Mouse (Mus musculus) leukemia stem cell, adult 10-12 weeks (primary cell): ENCODE measurements around the gene Gm13290. TPM values are rescaled to one million over a fixed set of nuclear protein-coding genes. Genes with fewer than 3 reads are reported as not detected.

Experiments
- polyA plus RNA-seq: library from polyadenylated mRNA; stranded (reverse); fragments of >175 nt; gene quantifications from 2 replicates; pipeline ENCODE4 v1.2.3, GENCODE M21; 2012; ENCODE audit warnings: low replicate concordance

Gm13290 gene
- not detected in 2 replicates for polyA plus RNA-seq

GRCm38 (mm10) chr4:88773534-88773933, at the start of gene Gm13290:
TSS of gene Gm13290 (plus strand) at chr4:88773834.

GRCm38 (mm10) chr4:88754818-88755340, 18.8 kb upstream of the Gm13290 start, which contains the start of gene Gm13271:
TSS of gene Gm13271 (plus strand) at chr4:88754868.

DNA sequence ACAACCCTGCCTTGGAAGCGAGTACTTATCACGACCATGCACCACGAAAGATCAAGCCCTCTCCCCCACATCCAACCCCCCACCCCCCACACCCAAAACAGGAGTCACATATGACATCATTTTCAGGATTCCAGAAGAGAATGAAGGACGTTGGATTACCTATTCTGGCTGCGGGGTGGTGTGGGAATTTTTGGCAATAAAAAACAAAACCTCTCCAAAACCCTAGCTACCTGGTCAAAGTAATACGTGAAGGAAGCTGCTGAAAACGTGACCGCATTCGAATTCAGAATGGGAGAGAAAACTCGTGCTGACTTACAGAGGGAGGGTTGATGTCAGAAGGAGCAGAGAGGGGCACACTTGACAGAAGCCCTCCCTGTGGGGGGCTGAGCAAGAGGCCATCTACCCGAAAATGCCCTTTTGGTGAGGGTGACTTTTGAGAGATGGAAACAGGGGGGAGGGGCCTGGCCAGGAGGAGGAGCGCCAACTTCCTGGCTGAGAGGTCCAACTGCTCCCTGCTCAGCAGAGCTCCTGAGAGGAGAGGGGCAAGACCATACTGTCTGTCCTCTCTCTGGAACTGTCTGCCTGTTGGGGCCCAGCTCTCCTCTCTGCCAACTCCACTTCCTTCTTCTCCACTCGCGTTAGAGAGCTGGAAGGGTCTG, 13.9 kb upstream of the Gm13290 start, which contains the start of gene Gm13283:
Gm13283 (plus strand) TSS at position 510 of the 659 bp plus-strand sequence.

DNA sequence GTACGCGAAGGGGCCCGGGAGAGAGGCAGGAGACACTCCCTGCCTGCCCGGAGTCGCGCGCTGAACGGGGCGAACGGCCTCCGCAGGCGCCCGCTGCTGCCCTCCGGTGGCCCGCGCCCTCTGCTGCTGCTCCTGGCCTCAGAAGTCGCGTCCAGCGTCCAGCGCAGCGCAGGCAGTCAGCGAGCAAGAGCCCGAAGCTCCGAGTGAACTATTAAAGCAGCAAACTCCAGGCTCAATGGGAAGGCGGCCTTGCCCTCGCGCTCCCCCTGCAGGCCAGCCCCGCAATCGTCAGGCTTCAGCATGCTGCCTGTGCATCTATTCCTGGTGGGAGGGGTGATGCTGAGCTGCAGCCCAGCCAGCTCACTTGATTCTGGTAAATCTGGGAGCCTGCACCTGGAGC, 3.0 kb downstream of the Gm13290 start, which contains the start of gene Gm13289:
Gm13289 (plus strand) TSS at position 301 of the 400 bp plus-strand sequence.

GRCm38 (mm10) chr4:88779550-88779949, 5.9 kb downstream of the Gm13290 start, which contains the start of gene Gm13272:
TSS of gene Gm13272 (plus strand) at chr4:88779850.

GRCm38 (mm10) chr4:88781831-88782230, 8.2 kb downstream of the Gm13290 start, which contains the start of gene Ifnz:
TSS of gene Ifnz (plus strand) at chr4:88782131.

DNA sequence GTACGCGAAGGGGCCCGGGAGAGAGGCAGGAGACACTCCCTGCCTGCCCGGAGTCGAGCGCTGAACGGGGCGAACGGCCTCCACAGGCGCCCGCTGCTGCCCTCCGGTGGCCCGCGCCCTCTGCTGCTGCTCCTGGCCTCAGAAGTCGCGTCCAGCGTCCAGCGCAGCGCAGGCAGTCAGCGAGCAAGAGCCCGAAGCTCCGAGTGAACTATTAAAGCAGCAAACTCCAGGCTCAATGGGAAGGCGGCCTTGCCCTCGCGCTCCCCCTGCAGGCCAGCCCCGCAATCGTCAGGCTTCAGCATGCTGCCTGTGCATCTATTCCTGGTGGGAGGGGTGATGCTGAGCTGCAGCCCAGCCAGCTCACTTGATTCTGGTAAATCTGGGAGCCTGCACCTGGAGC, 11.8 kb downstream of the Gm13290 start, which contains the start of gene Gm13276:
Gm13276 (plus strand) TSS at position 301 of the 400 bp plus-strand sequence.

GRCm38 (mm10) chr4:88788402-88788801, 14.8 kb downstream of the Gm13290 start, which contains the start of gene Gm13277:
TSS of gene Gm13277 (plus strand) at chr4:88788632.

DNA sequence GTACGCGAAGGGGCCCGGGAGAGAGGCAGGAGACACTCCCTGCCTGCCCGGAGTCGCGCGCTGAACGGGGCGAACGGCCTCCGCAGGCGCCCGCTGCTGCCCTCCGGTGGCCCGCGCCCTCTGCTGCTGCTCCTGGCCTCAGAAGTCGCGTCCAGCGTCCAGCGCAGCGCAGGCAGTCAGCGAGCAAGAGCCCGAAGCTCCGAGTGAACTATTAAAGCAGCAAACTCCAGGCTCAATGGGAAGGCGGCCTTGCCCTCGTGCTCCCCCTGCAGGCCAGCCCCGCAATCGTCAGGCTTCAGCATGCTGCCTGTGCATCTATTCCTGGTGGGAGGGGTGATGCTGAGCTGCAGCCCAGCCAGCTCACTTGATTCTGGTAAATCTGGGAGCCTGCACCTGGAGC, 17.6 kb downstream of the Gm13290 start, which contains the start of gene Gm13278:
Gm13278 (plus strand) TSS at position 301 of the 400 bp plus-strand sequence.

DNA sequence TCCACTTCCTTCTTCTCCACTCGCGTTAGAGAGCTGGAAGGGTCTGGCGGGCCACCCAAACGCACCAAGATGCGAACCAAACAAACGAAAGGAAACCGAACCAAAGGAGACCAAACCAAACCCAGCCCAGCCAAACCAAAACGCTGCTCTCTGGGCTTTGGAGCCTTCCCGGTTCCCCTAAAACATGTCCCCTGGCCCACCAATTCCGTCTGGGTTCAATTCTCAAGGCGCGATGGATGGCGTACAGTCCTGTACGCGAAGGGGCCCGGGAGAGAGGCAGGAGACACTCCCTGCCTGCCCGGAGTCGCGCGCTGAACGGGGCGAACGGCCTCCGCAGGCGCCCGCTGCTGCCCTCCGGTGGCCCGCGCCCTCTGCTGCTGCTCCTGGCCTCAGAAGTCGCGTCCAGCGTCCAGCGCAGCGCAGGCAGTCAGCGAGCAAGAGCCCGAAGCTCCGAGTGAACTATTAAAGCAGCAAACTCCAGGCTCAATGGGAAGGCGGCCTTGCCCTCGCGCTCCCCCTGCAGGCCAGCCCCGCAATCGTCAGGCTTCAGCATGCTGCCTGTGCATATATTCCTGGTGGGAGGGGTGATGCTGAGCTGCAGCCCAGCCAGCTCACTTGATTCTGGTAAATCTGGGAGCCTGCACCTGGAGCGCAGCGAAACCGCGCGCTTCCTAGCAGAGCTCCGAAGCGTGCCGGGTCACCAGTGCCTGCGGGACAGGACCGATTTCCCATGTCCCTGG, 20.5 kb downstream of the Gm13290 start, which contains the start of gene Gm13275:
Gm13275 (plus strand) TSS at position 552 of the 740 bp plus-strand sequence.

DNA sequence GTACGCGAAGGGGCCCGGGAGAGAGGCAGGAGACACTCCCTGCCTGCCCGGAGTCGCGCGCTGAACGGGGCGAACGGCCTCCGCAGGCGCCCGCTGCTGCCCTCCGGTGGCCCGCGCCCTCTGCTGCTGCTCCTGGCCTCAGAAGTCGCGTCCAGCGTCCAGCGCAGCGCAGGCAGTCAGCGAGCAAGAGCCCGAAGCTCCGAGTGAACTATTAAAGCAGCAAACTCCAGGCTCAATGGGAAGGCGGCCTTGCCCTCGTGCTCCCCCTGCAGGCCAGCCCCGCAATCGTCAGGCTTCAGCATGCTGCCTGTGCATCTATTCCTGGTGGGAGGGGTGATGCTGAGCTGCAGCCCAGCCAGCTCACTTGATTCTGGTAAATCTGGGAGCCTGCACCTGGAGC, 23.5 kb downstream of the Gm13290 start, which contains the start of gene Gm13279:
Gm13279 (plus strand) TSS at position 301 of the 400 bp plus-strand sequence.

GRCm38 (mm10) chr4:88799365-88799764, 25.7 kb downstream of the Gm13290 start, which contains the start of gene Gm13285:
TSS of gene Gm13285 (plus strand) at chr4:88799665.

DNA sequence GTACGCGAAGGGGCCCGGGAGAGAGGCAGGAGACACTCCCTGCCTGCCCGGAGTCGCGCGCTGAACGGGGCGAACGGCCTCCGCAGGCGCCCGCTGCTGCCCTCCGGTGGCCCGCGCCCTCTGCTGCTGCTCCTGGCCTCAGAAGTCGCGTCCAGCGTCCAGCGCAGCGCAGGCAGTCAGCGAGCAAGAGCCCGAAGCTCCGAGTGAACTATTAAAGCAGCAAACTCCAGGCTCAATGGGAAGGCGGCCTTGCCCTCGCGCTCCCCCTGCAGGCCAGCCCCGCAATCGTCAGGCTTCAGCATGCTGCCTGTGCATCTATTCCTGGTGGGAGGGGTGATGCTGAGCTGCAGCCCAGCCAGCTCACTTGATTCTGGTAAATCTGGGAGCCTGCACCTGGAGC, 29.3 kb downstream of the Gm13290 start, which contains the start of gene Gm13287:
Gm13287 (plus strand) TSS at position 301 of the 400 bp plus-strand sequence.

GRCm38 (mm10) chr4:88805231-88805630, 31.6 kb downstream of the Gm13290 start, which contains the start of gene Gm13288:
TSS of gene Gm13288 (plus strand) at chr4:88805531.

DNA sequence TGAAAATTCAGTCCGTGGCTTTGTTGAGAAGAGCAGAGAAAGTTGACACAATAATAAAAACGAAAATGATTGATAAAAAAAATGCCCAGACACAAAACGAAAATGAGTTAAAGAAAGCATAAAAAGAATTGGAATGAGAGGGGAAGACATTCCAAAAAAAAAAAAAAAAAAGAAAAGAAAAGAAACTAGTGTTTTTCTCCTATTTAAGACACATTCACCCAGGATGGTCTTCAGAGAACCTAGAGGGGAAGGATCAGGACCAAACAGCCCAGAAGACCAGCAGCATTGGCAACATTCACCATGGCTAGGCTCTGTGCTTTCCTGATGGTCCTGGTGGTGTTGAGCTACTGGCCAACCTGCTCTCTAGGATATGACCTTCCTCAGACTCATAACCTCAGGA, 42.3 kb downstream of the Gm13290 start, which contains the start of gene Ifna7:
Ifna7 (plus strand) TSS at position 301 of the 400 bp plus-strand sequence.

GRCm38 (mm10) chr4:88819659-88820058, 46.0 kb downstream of the Gm13290 start, which contains the start of gene Ifna11:
TSS of gene Ifna11 (plus strand) at chr4:88819959.

Other genes starting within 250 kb of the Gm13290 start
- gene Ifna15, start 215.6 kb upstream of the Gm13290 start, polyA plus RNA-seq = not detected in 2 replicates
- gene Ifna14, start 202.0 kb upstream of the Gm13290 start, polyA plus RNA-seq = not detected in 2 replicates
- gene Ifna9, start 181.4 kb upstream of the Gm13290 start, polyA plus RNA-seq = not detected in 2 replicates
- gene Ifna12, start 170.5 kb upstream of the Gm13290 start, polyA plus RNA-seq = not detected in 2 replicates
- gene C87499, start 139.4 kb upstream of the Gm13290 start, polyA plus RNA-seq = not detected in 2 replicates
- not detected in 2 replicates for gene Ifna13, start 129.4 kb upstream of the Gm13290 start, polyA plus RNA-seq
- gene Ifna16, start 96.9 kb upstream of the Gm13290 start, polyA plus RNA-seq = not detected in 2 replicates
- gene Ifna2, start 89.9 kb upstream of the Gm13290 start, polyA plus RNA-seq = not detected in 2 replicates
- not detected in 2 replicates for gene Ifnab, start 82.5 kb upstream of the Gm13290 start, polyA plus RNA-seq
- not detected in 2 replicates for gene Gm26566, start 52.0 kb upstream of the Gm13290 start, polyA plus RNA-seq
- gene Klhl9, start 51.4 kb upstream of the Gm13290 start, polyA plus RNA-seq = 5.7 and 6.4 TPM in 2 replicates
- not detected in 2 replicates for gene Gm13271, start 19.0 kb upstream of the Gm13290 start, polyA plus RNA-seq
- gene Gm13283, start 13.7 kb upstream of the Gm13290 start, polyA plus RNA-seq = not detected in 2 replicates
- not detected in 2 replicates for gene Gm13289, start 3.1 kb downstream of the Gm13290 start, polyA plus RNA-seq
- not detected in 2 replicates for gene Gm13272, start 6.0 kb downstream of the Gm13290 start, polyA plus RNA-seq
- gene Ifnz, start 8.3 kb downstream of the Gm13290 start, polyA plus RNA-seq = not detected in 2 replicates
- gene Gm13276, start 11.9 kb downstream of the Gm13290 start, polyA plus RNA-seq = not detected in 2 replicates
- not detected in 2 replicates for gene Gm13277, start 14.8 kb downstream of the Gm13290 start, polyA plus RNA-seq
- gene Gm13278, start 17.7 kb downstream of the Gm13290 start, polyA plus RNA-seq = not detected in 2 replicates
- not detected in 2 replicates for gene Gm13275, start 20.7 kb downstream of the Gm13290 start, polyA plus RNA-seq
- not detected in 2 replicates for gene Gm13279, start 23.6 kb downstream of the Gm13290 start, polyA plus RNA-seq
- not detected in 2 replicates for gene Gm13285, start 25.8 kb downstream of the Gm13290 start, polyA plus RNA-seq
- not detected in 2 replicates for gene Gm13287, start 29.4 kb downstream of the Gm13290 start, polyA plus RNA-seq
- not detected in 2 replicates for gene Gm13288, start 31.7 kb downstream of the Gm13290 start, polyA plus RNA-seq
- gene Ifna7, start 42.4 kb downstream of the Gm13290 start, polyA plus RNA-seq = not detected in 2 replicates
- gene Ifna11, start 46.1 kb downstream of the Gm13290 start, polyA plus RNA-seq = not detected in 2 replicates
- not detected in 2 replicates for gene Ifna6, start 53.6 kb downstream of the Gm13290 start, polyA plus RNA-seq
- gene Ifna5, start 61.7 kb downstream of the Gm13290 start, polyA plus RNA-seq = not detected in 2 replicates
- not detected in 2 replicates for gene Ifna4, start 68.0 kb downstream of the Gm13290 start, polyA plus RNA-seq
- not detected in 2 replicates for gene Ifna1, start 76.3 kb downstream of the Gm13290 start, polyA plus RNA-seq
- not detected in 2 replicates for gene Ifne, start 106.4 kb downstream of the Gm13290 start, polyA plus RNA-seq